Mouse (Mus musculus): Measurements from ENCODE around the gene Lrp8.

Lrp8 gene

GRCm38 (mm10) chr4:107823511-107823910 is 21.4 kb downstream of the Lrp8 start:
- no peak for TF ChIP-seq GATA4 (IDR thresholded peaks at IDR 0.05; ENCODE audit: insufficient replicate concordance, low read length)

DNA sequence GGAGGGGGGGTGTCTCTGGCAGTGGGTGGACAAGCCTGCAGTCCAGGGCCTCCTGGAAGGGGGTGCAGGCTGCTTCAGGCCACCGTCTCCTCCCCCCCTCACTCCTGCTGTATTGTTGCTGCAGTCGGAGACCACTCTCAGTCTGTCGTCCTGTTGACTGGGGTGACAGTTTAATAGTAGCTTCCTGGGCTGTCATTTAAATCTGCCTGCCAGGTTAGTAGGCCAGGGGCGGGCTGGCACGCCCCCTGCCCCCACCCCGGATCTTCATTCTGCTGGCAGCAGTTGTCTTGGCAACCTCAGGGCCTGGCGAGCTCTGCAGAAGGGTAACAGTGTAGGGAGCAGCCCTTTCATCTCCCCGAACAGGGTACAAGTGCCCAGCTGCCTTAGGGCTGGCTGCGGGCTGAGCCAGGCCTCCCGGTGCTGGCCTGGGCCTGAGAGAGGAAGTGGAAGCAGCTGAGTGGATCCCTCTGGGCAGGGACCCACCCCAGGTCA is 26.7 kb downstream of the Lrp8 start:
- no peak for TF ChIP-seq GATA4 (IDR thresholded peaks at IDR 0.05; ENCODE audit: insufficient replicate concordance, low read length)

DNA sequence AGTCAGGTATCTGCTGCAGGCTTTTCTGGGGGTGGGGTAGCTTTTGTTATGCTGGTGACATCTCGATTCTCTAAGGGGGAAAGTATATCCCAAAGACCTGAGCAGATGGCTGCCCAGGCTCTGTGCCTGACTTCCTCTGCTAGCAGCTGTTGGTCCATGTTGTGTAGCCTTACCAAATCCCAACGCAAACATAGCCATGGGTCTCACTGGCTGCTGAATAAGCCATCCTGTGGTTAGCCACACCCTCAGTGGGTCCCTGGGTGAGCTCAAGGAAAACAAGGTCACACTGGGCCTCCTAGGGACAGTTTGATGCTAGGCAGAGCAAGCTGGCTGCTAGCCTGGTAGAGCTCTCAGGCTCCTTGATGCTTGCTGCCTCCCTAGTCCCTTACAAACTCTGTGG is 27.6 kb downstream of the Lrp8 start:
- TF ChIP-seq GATA4 (IDR thresholded peaks at IDR 0.05; ENCODE audit: insufficient replicate concordance, low read length): no peak

DNA sequence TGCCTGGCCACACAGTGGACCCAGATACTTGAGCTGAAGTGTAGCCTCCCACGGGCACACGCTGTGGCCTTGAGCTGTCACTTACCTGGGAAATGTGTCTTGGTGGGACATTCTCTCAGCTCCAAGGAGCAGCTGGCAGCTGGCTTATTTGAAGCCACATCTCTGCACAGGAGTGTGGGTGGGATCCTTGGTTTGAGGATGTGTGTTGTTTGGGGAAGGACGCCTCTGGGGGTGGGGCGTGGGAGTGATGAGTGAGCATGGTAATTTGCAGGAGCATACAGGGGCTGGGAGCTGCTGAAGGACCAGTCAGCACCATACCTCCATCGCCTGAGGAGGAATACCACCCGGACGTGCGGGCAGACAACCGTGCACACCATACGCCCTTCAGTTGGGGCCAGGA is 28.1 kb downstream of the Lrp8 start:
- no peak for TF ChIP-seq GATA4 (IDR thresholded peaks at IDR 0.05; ENCODE audit: insufficient replicate concordance, low read length)

GRCm38 (mm10) chr4:107830821-107831221 is 28.8 kb downstream of the Lrp8 start:
- TF ChIP-seq GATA4 (IDR thresholded peaks at IDR 0.05; ENCODE audit: insufficient replicate concordance, low read length): no peak

DNA sequence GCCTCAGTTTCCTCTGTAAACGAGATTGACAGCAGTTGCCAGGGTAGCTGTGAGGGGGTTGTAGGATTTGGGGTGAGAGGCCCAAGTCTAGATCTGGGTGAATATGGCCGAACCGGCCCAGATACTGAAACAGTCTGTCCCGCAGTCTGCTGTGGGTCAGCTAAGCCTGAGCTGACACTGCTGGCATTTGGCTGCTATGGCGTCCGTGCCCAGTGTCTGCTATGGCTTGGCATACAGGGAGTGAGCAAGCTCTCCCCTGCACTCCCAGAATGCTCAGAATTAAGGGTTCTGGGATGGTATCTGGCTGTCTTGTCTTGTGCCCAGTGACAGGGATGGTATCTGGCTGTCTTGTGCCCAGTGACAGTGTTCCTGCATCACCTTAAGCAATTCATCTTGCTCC is 29.6 kb downstream of the Lrp8 start:
- TF ChIP-seq GATA4 (IDR thresholded peaks at IDR 0.05; ENCODE audit: insufficient replicate concordance, low read length): no peak

DNA sequence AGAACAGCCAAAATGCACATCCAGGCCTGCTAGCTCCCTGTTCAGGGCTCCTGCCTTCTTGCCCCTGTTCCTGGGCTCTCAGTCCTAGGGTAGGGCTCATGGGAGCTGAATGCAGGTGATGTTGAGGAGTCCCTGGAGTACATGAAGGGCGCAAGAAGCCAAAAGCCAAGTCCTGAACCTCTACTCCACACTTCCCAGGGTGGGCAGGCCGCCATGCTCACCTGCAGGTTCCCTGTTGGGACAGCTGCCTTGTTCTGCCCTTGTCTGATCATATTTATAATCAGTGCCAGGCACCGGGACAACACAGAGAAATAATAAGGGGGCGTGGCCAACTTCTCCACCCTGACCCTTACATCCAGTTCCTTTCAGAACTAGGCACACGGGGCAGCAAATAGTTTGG is 31.5 kb downstream of the Lrp8 start:
- no peak for TF ChIP-seq GATA4 (IDR thresholded peaks at IDR 0.05; ENCODE audit: insufficient replicate concordance, low read length)

GRCm38 (mm10) chr4:107834643-107835314 is 32.7 kb downstream of the Lrp8 start:
- TF ChIP-seq GATA4 (IDR thresholded peaks at IDR 0.05; ENCODE audit: insufficient replicate concordance, low read length): no peak

- TF ChIP-seq GATA4 (IDR thresholded peaks at IDR 0.05; ENCODE audit: insufficient replicate concordance, low read length): no peak
These were observed 33.4 kb downstream of the Lrp8 start for GRCm38 (mm10) chr4:107835508-107835909.

DNA sequence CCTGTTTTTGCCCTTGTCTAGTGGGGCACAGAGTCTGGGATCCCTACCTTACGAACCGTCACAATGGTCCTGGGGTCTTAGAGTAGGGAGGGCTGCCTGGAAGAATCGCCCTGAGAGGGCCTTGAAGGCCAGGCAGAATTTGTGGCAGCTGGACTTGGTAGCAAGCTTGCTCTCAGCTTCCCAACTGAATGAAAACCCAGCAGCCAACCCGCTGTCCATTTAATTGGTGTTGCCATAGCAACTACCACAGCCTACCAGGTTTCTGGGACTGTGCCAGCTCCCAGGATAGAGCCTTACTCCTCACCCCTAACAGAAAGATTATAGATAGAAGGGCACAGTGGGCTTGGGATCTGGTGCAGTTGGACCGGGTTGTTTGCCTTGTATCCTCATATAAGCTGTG is 34.7 kb downstream of the Lrp8 start:
- no peak for TF ChIP-seq GATA4 (IDR thresholded peaks at IDR 0.05; ENCODE audit: insufficient replicate concordance, low read length)

DNA sequence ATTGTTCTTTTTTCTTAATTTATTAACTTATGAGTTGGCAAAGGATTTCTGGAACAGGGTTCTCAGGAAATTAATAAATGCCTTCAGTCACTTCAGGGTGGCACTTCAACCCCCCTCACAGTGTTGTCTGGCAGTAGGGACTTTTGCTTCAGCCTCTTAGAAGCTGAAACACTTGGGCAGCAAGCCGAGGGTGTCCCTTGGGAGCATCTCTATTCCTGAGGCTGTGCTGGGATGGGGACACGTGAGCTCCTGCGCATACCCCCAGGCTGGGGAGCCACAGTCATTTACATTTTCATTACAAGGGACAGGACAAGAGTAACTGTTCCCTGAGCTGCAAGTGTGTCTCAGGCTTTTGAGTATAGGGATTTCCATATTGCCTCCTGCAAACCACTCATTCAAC is 35.8 kb downstream of the Lrp8 start:
- no peak for TF ChIP-seq GATA4 (IDR thresholded peaks at IDR 0.05; ENCODE audit: insufficient replicate concordance, low read length)

- no peak for TF ChIP-seq GATA4 (IDR thresholded peaks at IDR 0.05; ENCODE audit: insufficient replicate concordance, low read length)
These were observed 41.6 kb downstream of the Lrp8 start for GRCm38 (mm10) chr4:107843687-107844086.

GRCm38 (mm10) chr4:107844971-107845370 is 42.9 kb downstream of the Lrp8 start:
- no peak for TF ChIP-seq GATA4 (IDR thresholded peaks at IDR 0.05; ENCODE audit: insufficient replicate concordance, low read length)

DNA sequence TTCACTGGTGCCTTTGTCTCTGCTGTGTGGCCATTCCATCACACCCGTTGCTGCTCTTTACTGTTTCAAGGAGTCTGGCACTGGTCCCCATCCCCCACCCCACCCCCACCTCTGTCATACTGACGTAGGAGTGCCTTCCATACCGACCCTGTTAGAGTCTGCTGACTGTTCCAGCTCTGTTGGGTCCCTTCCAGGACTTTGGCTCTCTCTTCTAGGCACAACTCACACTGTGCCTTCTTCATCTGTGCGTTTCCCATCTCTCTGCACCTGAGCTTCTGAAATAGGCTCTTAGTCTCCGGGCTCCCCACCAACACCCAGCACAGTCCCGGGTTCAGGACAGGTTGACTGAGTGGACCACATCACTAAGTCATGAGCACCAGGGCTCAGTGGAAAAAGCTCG is 44.7 kb downstream of the Lrp8 start:
- TF ChIP-seq GATA4 (IDR thresholded peaks at IDR 0.05; ENCODE audit: insufficient replicate concordance, low read length): no peak

DNA sequence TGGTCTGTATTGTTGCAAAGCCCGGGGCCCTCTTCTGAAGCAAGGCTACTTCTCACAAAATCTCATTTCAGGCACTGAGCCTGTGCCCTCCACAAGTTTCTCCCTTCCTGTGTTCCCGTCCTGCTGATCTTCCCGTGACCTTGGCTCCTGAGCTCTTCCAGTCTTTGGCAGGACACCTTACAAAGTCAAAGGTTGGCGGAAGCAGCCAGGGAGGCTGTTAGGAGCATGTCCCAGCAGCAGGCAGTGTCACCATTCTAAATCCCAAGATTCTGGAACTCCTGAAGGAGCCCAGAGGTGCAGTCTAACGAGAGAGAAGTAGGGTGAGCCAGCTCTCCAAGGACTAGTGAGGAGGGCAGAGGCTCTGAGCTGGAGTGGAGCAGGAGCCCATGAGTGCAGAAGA is 46.5 kb downstream of the Lrp8 start:
- no peak for TF ChIP-seq GATA4 (IDR thresholded peaks at IDR 0.05; ENCODE audit: insufficient replicate concordance, low read length)

GRCm38 (mm10) chr4:107849621-107850020 is 47.6 kb downstream of the Lrp8 start:
- no peak for TF ChIP-seq GATA4 (IDR thresholded peaks at IDR 0.05; ENCODE audit: insufficient replicate concordance, low read length)

DNA sequence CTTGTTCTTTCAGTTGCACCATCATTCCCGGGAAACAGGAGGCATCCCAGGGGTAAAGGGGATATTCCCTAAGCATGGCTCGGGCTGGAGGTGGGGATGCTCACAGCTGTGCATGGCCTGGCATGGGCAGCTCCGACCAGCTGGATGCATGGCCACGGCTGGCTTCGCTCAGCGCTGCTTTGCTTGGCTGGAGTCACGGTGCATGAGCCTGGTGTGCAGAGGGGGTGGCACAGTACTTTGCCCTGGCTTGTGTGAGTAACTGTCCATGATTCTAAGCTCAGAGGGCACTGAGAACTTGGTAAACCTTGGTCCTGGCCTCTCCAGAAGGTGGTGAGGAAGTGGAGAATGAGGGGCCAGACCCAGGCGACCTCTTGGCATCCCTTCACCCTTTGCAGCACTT is 48.0 kb downstream of the Lrp8 start:
- TF ChIP-seq GATA4 (IDR thresholded peaks at IDR 0.05; ENCODE audit: insufficient replicate concordance, low read length): no peak

Data from liver, adult (tissue).